Mouse (Mus musculus) embryonic facial prominence, embryonic 14.5 days (tissue): ENCODE measurements around the gene Smpd3. TPM values are rescaled to one million over a fixed set of nuclear protein-coding genes. Genes with fewer than 3 reads are reported as not detected.

Source experiments
- ATAC-seq: fragments of 200-750 bp; cut with Nextera tagmentation; 2 replicates; pipeline ENCODE4 v1.8.0; 2017; ENCODE audit warnings: low read depth, moderate number of reproducible peaks, moderate TSS enrichment
- DNase-seq: peaks from one replicate; pipeline ENCODE4 v3.0.0-alpha.2; 2015; ENCODE audit warnings: low spot score
- H3K27ac ChIP-seq: fragments of 300-500 bp; sonication (generic); replicated peaks from 2 replicates; pipeline ENCODE4 v1.5.1; 2014; ENCODE audit warnings: low read depth, mild to moderate bottlenecking, low read length, moderate library complexity
- H3K27me3 ChIP-seq: fragments of 300-500 bp; sonication (generic); replicated peaks from 2 replicates; pipeline ENCODE4 v1.6.1; 2014; ENCODE audit warnings: low read length; ENCODE audit not compliant: control insufficient read depth, insufficient read depth
- H3K36me3 ChIP-seq: fragments of 300-500 bp; sonication (generic); 2 replicates; pipeline ENCODE4 v1.6.1; 2014; ENCODE audit warnings: low read length, mixed read lengths; ENCODE audit not compliant: control insufficient read depth, insufficient read depth
- H3K4me1 ChIP-seq: fragments of 300-500 bp; sonication (generic); 2 replicates; pipeline ENCODE4 v1.6.1; 2014; ENCODE audit warnings: antibody characterized with exemption, low read length; ENCODE audit not compliant: control insufficient read depth, insufficient read depth
- H3K4me2 ChIP-seq: fragments of 300-500 bp; sonication (generic); 2 replicates; pipeline ENCODE4 v1.6.1; 2014; ENCODE audit warnings: low read depth, mild to moderate bottlenecking, low read length, moderate library complexity, mixed read lengths
- H3K4me3 ChIP-seq: fragments of 300-500 bp; sonication (generic); 2 replicates; pipeline ENCODE4 v1.5.1; 2014; ENCODE audit warnings: low read depth, mild to moderate bottlenecking, low read length
- H3K9ac ChIP-seq: fragments of 300-500 bp; sonication (generic); 2 replicates; pipeline ENCODE4 v1.6.1; 2014; ENCODE audit warnings: low read depth, mild to moderate bottlenecking, low read length, moderate library complexity, mixed read lengths
- H3K9me3 ChIP-seq: fragments of 300-500 bp; sonication (generic); 2 replicates; pipeline ENCODE4 v1.6.1; 2016; ENCODE audit warnings: low read length; ENCODE audit not compliant: control insufficient read depth
- WGBS: fragments of 180-500 bp; shearing (Covaris S2); extraction: QIAGEN DNeasy Blood & Tissue Kit; methylation state at CpG from one replicate; pipeline ENCODE4 v1.1.7; 2014; 5-methylcytosine and 5-hydroxymethylcytosine counted together
- polyA plus RNA-seq: library from polyadenylated mRNA; unstranded; fragments of >200 nt; fragmentation: Nextera tagmentation; extraction: Ambion mirVana; gene quantifications from 2 replicates; pipeline ENCODE4 v1.2.1, GENCODE M21; 2014

Gene Smpd3
- polyA plus RNA-seq, 1 experiment from 2014 or later, result 36.3 TPM

- Histone ChIP-seq H3K4me2 (peak overlapping the region; percentile 66), H3K9ac (peak overlapping the region; percentile 28; the same call in 1 of the 2 replicates), H3K4me1 (peaks cover 4% of the 10 kb centered on the region; the same call in 1 of the 2 replicates), H3K9me3 (no peaks in the 10 kb centered on the region), H3K27me3 (peaks cover 33% of the 10 kb centered on the region), H3K27ac (no peak overlapping the region; the same call in 1 of the 2 replicates), H3K36me3 (no peaks in the 10 kb centered on the region), H3K4me3 (peak overlapping the region; percentile 46)
- 3% methylated on average over 32 of the region's 41 CpGs for WGBS
- peak; percentile 4 for DNase-seq
- ATAC-seq, result no peak
These were observed 1.2 kb downstream of the Smpd3 start for GRCm38 (mm10) chr8:106336561-106336960.

GRCm38 (mm10) chr8:106336031-106336430, 1.8 kb downstream of the Smpd3 start:
- Histone ChIP-seq H3K4me2 (peak overlapping the region; percentile 66), H3K27me3 (peaks cover 33% of the 10 kb centered on the region), H3K9ac (peak overlapping the region; percentile 28; the same call in 1 of the 2 replicates), H3K4me1 (peaks cover 4% of the 10 kb centered on the region; the same call in 1 of the 2 replicates), H3K27ac (no peak overlapping the region; the same call in 1 of the 2 replicates), H3K36me3 (no peaks in the 10 kb centered on the region), H3K4me3 (peak overlapping the region; percentile 46), H3K9me3 (no peaks in the 10 kb centered on the region)
- no peak for ATAC-seq
- DNase-seq, result no peak
- WGBS, result 80% methylated on average over 4 of the region's 4 CpGs

GRCm38 (mm10) chr8:106335196-106335595, 2.6 kb downstream of the Smpd3 start:
- Histone ChIP-seq H3K36me3 (no peaks in the 10 kb centered on the region), H3K4me1 (peaks cover 4% of the 10 kb centered on the region; the same call in 1 of the 2 replicates), H3K27me3 (peaks cover 33% of the 10 kb centered on the region), H3K27ac (no peak overlapping the region), H3K9ac (no peak overlapping the region), H3K4me3 (0 out of 2 replicates have a peak overlapping the region, but pooled peaks have one; percentile 46), H3K4me2 (no peak overlapping the region), H3K9me3 (no peaks in the 10 kb centered on the region)
- DNase-seq (peak; percentile 4), ATAC-seq (no peak)
- 53% methylated on average over 4 of the region's 4 CpGs for WGBS

- no peak overlapping the region for H3K4me3 ChIP-seq
- peaks cover 33% of the 10 kb centered on the region for H3K27me3 ChIP-seq
- H3K27ac ChIP-seq, result no peak overlapping the region
- DNase-seq (peak; percentile 57), ATAC-seq (no peak)
- 32% methylated on average over 8 of the region's 8 CpGs for WGBS
- H3K9ac ChIP-seq, result no peak overlapping the region
- H3K36me3 ChIP-seq, result no peaks in the 10 kb centered on the region
- H3K4me1 ChIP-seq, result 0 out of 2 replicates have a peak, but pooled peaks cover 4% of the 10 kb centered on the region
- no peak overlapping the region for H3K4me2 ChIP-seq
- H3K9me3 ChIP-seq, result no peaks in the 10 kb centered on the region
These were observed 4.4 kb downstream of the Smpd3 start for GRCm38 (mm10) chr8:106333346-106333745.

- H3K27me3 ChIP-seq, result peaks cover 31% of the 10 kb centered on the region
- H3K9ac ChIP-seq, result no peak overlapping the region
- 0 out of 2 replicates have a peak, but pooled peaks cover 2% of the 10 kb centered on the region for H3K4me1 ChIP-seq
- H3K36me3 ChIP-seq, result no peaks in the 10 kb centered on the region
- H3K4me3 ChIP-seq, result no peak overlapping the region
- H3K9me3 ChIP-seq, result no peaks in the 10 kb centered on the region
- WGBS, result 74% methylated on average over 4 of the region's 4 CpGs
- ATAC-seq (no peak), DNase-seq (no peak)
- no peak overlapping the region for H3K27ac ChIP-seq
- no peak overlapping the region for H3K4me2 ChIP-seq
These were observed 5.3 kb downstream of the Smpd3 start for GRCm38 (mm10) chr8:106332498-106332897.

- Histone ChIP-seq H3K27me3 (no peaks in the 10 kb centered on the region), H3K27ac (no peak overlapping the region), H3K36me3 (no peaks in the 10 kb centered on the region), H3K4me1 (no peaks in the 10 kb centered on the region), H3K9me3 (no peaks in the 10 kb centered on the region), H3K4me2 (no peak overlapping the region), H3K9ac (no peak overlapping the region), H3K4me3 (no peak overlapping the region)
- 75% methylated on average over 4 of the region's 4 CpGs for WGBS
- DNase-seq (no peak), ATAC-seq (no peak)
These were observed 11.2 kb downstream of the Smpd3 start for GRCm38 (mm10) chr8:106326624-106327023.

GRCm38 (mm10) chr8:106321434-106321833, 16.4 kb downstream of the Smpd3 start:
- H3K36me3 ChIP-seq, result no peaks in the 10 kb centered on the region
- WGBS, result 74% methylated on average over 7 of the region's 7 CpGs
- no peak for ATAC-seq
- no peak overlapping the region for H3K9ac ChIP-seq
- no peaks in the 10 kb centered on the region for H3K9me3 ChIP-seq
- H3K4me3 ChIP-seq, result no peak overlapping the region
- no peak overlapping the region for H3K4me2 ChIP-seq
- no peaks in the 10 kb centered on the region for H3K4me1 ChIP-seq
- H3K27me3 ChIP-seq, result no peaks in the 10 kb centered on the region
- no peak for DNase-seq
- 0 out of 2 replicates have a peak overlapping the region, but pooled peaks have one; percentile 3 for H3K27ac ChIP-seq

- no peak overlapping the region for H3K4me3 ChIP-seq
- H3K4me2 ChIP-seq, result no peak overlapping the region
- H3K4me1 ChIP-seq, result no peaks in the 10 kb centered on the region
- ATAC-seq, result no peak
- H3K27ac ChIP-seq, result no peak overlapping the region
- WGBS, result 73% methylated on average over 6 of the region's 6 CpGs
- no peak overlapping the region for H3K9ac ChIP-seq
- no peak for DNase-seq
- H3K36me3 ChIP-seq, result no peaks in the 10 kb centered on the region
- no peaks in the 10 kb centered on the region for H3K9me3 ChIP-seq
- no peaks in the 10 kb centered on the region for H3K27me3 ChIP-seq
These were observed 17.8 kb downstream of the Smpd3 start for GRCm38 (mm10) chr8:106320002-106320401.

GRCm38 (mm10) chr8:106317091-106317490, 20.7 kb downstream of the Smpd3 start:
- Histone ChIP-seq H3K9me3 (no peaks in the 10 kb centered on the region), H3K4me3 (no peak overlapping the region), H3K27me3 (no peaks in the 10 kb centered on the region), H3K4me2 (no peak overlapping the region), H3K27ac (no peak overlapping the region), H3K9ac (no peak overlapping the region), H3K4me1 (no peaks in the 10 kb centered on the region), H3K36me3 (no peaks in the 10 kb centered on the region)
- DNase-seq (no peak), ATAC-seq (no peak)
- WGBS, result 81% methylated on average over 4 of the region's 4 CpGs
